Mouse (Mus musculus) layer of hippocampus, adult 2 months (tissue): ENCODE measurements around the gene Ciapin1. TPM values are rescaled to one million over a fixed set of nuclear protein-coding genes. Genes with fewer than 3 reads are reported as not detected.

ENCODE experiments used
- DNase-seq, 2 experiments: peaks; one replicate each; pipeline ENCODE4 v3.0.0; 2022; ENCODE audit warnings: low spot score in 2 of 2
- H3K27ac ChIP-seq: fragments of 200-600 bp; 2 replicates; pipeline ENCODE4 v1.8.1; 2022
- H3K4me3 ChIP-seq: fragments of 200-600 bp; 2 replicates; pipeline ENCODE4 v1.8.1; 2022; ENCODE audit warnings: mild to moderate bottlenecking
- CTCF ChIP-seq: fragments of 200-600 bp; conservative IDR thresholded peaks from 2 replicates; pipeline ENCODE4 v1.8.1; 2022; ENCODE audit warnings: antibody characterized with exemption, mild to moderate bottlenecking, moderate library complexity
- long read RNA-seq, 2 experiments: library from polyadenylated mRNA; stranded (forward); transcript quantifications; one replicate each; pipeline ENCODE4 v2.0.0; 2021; ENCODE audit warnings: borderline mapping rate in 2 of 2
- total RNA-seq, 2 experiments: library from RNA; stranded (reverse); gene quantifications; 2 replicates each; pipeline ENCODE4 v1.2.3; 2021

Ciapin1 gene
- total RNA-seq = 10 to 100 TPM; 60.9 to 67.2 TPM
- long read RNA-seq, experiment 1, full-length matches to known transcripts = 51 of 67 reads
- long read RNA-seq, experiment 1, partial matches to known transcripts = 8 of 67 reads
- long read RNA-seq, experiment 1, other reads (novel, unspliced or antisense) = 8 of 67 reads
- long read RNA-seq, experiment 2, full-length matches to known transcripts = 59 of 73 reads
- long read RNA-seq, experiment 2, partial matches to known transcripts = 5 of 73 reads
- long read RNA-seq, experiment 2, other reads (novel, unspliced or antisense) = 9 of 73 reads

DNA sequence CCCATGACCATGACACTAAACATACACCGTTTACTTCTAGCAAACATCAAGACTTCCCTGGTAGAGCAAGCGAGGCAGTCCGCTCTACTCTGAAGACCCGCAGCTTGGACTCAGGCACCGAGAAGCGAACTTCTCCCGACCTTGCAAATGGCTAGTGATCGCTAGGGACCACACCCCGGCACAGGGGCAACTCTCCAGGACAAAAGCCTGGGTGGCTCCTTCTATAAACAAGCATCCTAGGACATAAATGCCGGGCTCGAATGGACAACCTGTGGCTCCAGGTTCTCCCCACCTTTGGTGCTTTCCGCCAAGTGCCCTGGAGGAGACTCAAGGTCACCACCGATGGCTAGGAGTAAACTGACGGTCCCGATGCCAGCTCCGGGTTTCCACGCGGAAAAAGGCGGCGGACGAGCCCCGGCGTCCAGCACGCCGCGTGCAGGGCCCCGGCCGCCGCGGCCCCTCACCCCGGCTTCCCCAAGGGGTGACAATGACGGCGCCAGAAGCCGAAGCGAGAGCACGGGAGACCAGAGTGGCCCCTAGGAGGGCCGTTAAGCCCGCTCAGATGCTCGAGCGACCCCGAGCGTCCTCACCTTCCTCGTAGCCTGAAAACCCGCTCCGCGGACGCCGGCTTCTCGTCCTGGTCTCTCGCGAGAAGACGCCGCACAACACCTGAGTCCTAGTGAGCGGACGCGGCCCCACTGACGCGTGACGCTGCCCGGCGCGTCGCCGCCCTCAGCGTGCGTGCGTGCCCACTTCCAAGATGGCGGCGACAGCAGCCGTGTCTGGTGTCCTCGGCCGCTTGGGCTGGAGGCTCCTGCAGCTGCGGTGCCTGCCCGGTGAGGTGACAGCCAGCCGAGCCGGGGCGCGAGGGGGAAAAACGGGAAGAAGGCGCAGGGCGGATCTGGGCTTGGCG, at the start of gene Ciapin1, which contains the start of gene Coq9:
Ciapin1 (minus strand) TSS at position 697 of the 913 bp plus-strand sequence.
Coq9 (plus strand) TSS at position 660 of the 913 bp plus-strand sequence.
- peak; percentile 94 to 95 for DNase-seq
- Histone ChIP-seq H3K4me3 (peak within 1 kb of the TSS; percentile 96), H3K27ac (peak within 1 kb of the TSS; percentile 91)
- TF ChIP-seq CTCF = no peak

DNA sequence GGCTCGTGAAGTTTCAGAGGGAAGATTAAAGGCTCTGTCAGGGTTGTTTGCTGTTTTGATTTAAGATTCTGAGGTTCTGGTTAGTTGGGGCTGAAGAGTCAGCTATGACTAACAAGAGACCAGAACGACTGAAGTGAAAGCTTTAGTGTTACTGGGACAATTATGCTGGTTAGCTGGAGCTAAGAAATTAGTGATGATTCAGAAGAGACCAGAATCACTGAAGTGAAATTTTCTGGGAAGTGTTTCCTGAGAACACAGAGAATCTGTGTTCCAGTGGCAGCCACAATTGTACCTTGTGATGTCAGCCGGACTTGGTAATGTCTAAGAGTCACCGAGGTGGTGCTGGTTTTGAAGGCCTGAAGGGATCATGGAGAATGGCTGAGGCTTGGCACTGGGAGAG, 42.6 kb upstream of the Ciapin1 start:
- TF ChIP-seq CTCF = no peak
- DNase-seq = no peak

DNA sequence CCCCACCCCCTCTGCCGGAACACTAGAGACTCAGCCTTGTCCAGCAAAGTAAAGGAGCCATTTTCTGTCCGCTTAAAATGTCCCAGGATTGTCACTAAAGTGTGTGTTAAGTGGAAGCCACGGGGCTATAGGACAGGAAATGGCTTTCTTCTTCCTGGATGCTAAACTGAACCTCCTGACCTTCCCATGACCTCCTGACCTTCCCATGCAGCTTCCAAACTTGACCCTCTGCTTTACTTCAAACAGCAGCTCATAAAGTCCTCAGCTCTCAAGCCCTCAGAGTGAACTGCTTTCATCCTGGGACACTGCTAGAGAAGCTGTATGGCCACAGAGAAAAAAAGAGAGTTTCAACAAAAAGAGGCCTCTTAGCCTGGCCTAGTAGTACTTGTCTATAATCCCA, 38.7 kb upstream of the Ciapin1 start:
- no peak overlapping the region for H3K27ac ChIP-seq

More for the DNA sequence above, 42.6 kb upstream of the Ciapin1 start:
- Histone ChIP-seq H3K4me3 (no peak overlapping the region), H3K27ac (no peak overlapping the region)

DNA sequence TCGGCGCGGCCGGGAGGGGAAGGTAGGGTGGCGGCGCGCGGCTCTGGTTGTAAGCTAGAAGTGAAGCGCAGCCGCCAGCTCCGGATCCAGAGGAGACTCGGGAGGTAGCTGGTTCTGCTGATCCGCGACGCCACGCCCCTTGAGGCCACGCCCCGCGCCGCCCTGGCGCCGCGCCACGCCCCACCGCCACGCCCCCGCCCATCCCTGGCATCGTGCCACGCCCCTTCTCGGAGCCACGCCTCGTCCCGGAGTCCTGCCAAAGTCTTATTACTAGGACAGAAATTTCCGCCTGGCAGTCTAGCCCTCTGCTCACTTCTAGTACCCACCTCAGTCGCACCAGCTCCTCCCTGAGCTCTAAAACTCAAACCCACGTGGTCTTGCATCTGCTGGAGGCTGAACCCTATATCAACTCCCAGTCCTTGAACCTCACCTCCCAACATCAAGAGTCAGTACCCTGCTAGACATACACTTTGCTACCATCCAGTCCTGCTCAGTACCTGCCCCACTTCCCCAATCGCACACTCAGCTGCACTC, 38.1 kb upstream of the Ciapin1 start, which contains the start of gene Dok4:
Dok4 (minus strand) TSS at position 134 of the 534 bp plus-strand sequence.
- Histone ChIP-seq H3K27ac (peak within 1 kb of the TSS; percentile 23; the same call in 1 of the 2 replicates), H3K4me3 (peak within 1 kb of the TSS; percentile 65)
- no peak for TF ChIP-seq CTCF
- DNase-seq = peak in 1 of 2 experiments; percentile 74

More for the DNA sequence above, 38.7 kb upstream of the Ciapin1 start:
- no peak for DNase-seq
- no peak for TF ChIP-seq CTCF
- H3K4me3 ChIP-seq = no peak overlapping the region

DNA sequence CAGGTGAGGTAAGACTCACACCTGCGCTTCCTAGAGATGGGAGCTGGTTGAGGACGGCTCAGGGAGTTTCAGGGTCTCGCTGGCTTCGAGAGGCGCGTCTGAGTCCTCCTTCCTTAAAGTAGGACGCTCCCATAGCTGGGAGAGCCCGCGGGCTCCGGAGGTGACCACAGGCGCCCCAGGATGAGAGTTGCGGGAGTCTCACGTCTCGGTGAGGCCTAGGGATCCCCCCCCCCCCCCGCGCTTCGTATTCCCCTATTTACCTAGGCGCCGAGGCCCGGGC, 37.7 kb upstream of the Ciapin1 start:
- no peak for DNase-seq
- no peak for TF ChIP-seq CTCF
- Histone ChIP-seq H3K27ac (peak overlapping the region; percentile 23; the same call in 1 of the 2 replicates), H3K4me3 (peak overlapping the region; percentile 65)

DNA sequence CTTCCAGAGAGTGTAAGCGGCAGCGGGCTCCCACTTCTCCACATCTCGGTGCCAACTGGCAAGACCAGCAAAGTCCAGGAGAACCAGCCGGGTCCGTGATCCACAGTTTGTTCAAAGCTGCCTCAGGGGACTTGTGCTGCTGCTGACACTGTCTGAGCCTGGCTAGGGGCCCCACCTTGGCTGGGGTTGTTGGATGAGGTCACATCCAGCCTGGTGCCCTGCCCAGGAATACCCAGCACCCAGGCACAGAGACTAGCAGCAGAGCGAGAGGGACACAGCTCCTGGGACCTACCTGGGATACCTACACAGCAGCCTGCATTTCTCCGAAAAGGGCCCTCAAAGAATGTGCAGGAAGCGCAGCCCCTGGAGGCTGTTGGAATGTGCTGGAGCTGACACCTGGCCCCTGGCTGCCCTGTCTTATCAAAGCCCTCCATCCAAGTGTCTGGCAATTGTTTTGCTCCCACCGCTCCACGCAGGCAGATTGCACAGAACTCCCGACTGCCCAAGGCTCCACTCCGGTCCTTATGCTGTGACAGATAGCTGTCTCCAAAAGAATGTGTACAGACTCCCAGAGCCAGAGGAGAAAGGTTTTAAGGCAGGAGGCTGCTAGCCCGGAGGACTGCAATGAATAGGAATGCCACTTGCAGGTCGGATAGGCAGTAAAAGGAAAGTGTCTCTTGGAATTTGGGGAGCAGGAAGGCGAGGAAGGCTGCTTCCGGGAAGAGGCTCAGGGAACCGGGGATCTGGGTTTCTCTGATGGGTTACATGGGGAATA, 37.1 kb upstream of the Ciapin1 start:
- Histone ChIP-seq H3K27ac (peak overlapping the region; percentile 23; the same call in 1 of the 2 replicates), H3K4me3 (peak overlapping the region; percentile 65)
- no peak for DNase-seq
- TF ChIP-seq CTCF = no peak

DNA sequence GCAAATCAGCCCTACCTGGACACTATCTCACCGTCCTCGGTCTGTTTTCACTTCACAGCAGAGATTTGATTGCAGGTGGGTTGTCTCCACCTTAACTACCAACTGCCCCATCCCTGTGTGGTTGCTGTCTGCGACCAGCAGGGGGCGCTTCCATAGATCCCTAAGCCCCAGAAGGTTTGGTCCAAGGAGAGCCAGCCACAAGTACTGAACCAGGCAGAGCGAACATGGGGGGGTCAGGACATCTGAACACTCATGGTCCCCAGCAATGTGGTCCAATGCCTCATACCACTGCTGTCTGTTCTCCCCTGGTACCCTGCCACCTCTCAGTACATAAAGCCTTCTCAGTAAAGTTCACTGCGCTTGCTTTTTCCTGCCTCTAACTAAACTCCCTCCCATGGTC, 36.2 kb upstream of the Ciapin1 start:
- TF ChIP-seq CTCF = peak; percentile 97
- peak in 1 of 2 experiments; percentile 73 for DNase-seq
- Histone ChIP-seq H3K4me3 (no peak overlapping the region), H3K27ac (no peak overlapping the region)

DNA sequence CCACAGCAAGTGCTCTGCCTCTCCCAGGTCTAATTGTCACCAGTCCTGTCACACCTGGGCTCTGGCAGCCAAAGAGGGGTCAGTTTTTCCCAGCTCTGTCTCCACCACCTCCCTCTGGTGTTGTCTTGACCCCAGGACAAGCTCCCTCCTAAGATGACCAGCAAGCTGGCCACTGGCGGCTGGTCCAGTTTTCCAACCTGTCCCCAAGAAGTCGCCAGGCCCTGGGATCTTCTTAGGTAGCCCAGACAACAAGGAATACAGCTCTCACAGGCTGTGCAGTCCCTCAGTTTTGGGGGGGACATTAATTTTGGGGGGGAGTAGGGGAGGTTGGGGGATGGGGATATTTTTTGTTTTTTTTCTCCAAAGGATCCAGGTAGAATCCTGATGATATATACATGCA, 34.4 kb upstream of the Ciapin1 start:
- TF ChIP-seq CTCF = no peak
- no peak overlapping the region for H3K27ac ChIP-seq
- no peak for DNase-seq

DNA sequence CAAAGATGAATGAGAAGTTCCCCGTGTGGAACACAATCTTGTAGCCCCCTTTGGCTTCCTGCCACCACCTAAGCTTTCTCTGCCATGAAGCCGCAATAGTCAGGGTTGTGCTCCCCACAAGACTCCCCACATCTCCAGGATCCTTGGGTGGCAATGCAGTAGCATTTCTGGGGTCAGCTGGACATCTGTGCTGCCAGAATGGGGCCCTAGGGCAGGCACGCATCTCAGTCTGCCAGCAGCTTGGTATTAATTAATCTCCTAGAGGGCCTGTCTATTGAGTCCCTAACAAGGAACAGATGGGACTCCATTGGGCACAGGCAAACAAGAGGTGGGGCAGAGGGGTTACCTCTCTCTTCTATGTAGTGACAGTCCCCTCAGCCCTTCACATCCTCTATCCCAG, 34.0 kb upstream of the Ciapin1 start:
- Histone ChIP-seq H3K4me3 (no peak overlapping the region), H3K27ac (no peak overlapping the region)
- DNase-seq = no peak
- no peak for TF ChIP-seq CTCF

More for the DNA sequence above, 34.4 kb upstream of the Ciapin1 start:
- H3K4me3 ChIP-seq = no peak overlapping the region

DNA sequence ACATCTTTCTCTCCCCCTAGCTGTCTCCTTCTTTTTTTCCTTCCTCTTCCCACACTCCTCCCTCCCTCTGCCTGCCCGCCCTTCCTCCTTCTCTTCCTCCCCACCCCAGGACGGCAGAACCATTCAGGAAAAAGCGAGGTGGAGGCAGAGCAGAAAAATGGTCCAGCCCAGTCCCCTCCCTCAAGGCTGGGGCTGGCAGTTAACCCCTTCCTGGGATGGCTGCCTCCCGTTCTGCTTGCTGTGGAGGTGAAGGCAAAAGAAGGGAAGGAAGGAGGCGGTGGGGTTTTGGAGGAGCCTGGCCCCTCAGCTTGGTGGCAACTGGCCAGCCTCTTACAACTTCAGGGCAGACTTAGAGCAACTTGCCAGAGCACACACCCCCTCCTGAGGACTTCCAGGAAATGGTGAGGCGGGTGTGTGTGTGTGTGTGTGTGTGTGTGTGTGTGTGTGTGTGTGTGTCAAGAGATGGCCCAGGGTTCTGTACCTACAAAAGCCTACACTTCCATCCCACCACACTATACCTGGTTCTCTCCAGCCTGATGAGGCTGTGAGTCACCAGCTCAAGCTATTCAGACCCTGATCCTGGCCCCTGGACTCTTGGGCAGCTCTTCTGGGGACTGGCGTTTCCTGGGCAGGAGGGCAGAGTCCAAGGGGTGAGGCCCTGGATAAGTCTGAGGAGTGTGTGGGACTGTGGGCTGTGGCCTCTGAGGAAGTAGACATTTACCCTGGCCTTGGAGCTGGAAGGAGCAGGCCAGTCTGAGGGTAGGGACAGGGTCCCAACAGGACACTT, 33.1 kb upstream of the Ciapin1 start:
- H3K4me3 ChIP-seq = peak overlapping the region; percentile 80
- no peak for TF ChIP-seq CTCF
- DNase-seq = peak; percentile 77 to 90
- peak overlapping the region; percentile 93 for H3K27ac ChIP-seq

DNA sequence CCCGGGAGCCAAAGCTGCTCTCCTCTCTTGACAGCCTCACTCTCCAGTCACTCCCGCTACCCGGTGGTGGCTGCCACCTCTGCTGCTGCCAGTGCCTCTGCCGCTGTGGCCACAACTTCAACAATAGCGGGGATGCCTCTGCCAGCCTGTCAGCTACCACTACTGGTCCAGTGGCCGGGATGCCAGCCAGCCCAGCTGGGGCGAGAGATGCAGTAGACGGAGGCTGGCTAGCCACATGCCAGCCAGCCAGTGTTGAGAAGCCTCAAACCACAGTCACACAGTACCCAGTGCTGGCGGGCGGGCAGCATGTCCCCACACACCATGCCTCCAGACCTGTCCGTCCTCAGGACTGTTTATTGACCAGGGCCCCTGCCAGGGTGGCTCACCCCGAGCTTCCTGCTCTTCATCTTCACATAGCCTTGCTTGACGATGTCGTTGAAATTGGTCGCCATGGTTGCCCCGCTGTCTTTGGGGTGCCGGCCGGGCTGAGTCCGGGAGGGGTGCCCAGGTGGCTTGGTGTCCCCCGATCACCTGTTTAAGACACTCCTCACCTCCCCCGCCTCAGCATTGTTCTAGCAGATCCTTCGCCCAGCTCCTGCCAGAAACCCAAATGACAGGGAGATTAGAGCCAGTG, 32.4 kb upstream of the Ciapin1 start:
- peak overlapping the region; percentile 93 for H3K27ac ChIP-seq
- peak; percentile 61 to 62 for DNase-seq
- H3K4me3 ChIP-seq = peak overlapping the region; percentile 80
- TF ChIP-seq CTCF = no peak
